Mouse (Mus musculus): ENCODE measurements around the gene Gm13697.
"Not testable (repeated sequence)": the region's sequence is repeated elsewhere in the genome, so short reads cannot be mapped to it uniquely, and the experiment has no call there.

Gene Gm13697

GRCm38 (mm10) chr2:83984443-83984842 is at the start of gene Gm13697:
Gene Gm13697 (plus strand): TSS chr2:83984743.
- DNase-seq, result not testable (repeated sequence)

- DNase-seq, result no peak
These were observed 43.6 kb upstream of the Gm13697 start, which contains the start of gene Zswim2 for GRCm38 (mm10) chr2:83940931-83941361. Gene Zswim2 (minus strand): TSS chr2:83941228.

- DNase-seq, result no peak
These were observed 43.2 kb upstream of the Gm13697 start for GRCm38 (mm10) chr2:83941378-83941777.

- DNase-seq, result no peak
These were observed 42.8 kb upstream of the Gm13697 start for GRCm38 (mm10) chr2:83941792-83942191.

- not testable (repeated sequence) for DNase-seq
These were observed 29.1 kb upstream of the Gm13697 start, which contains the start of gene Gm13698 for GRCm38 (mm10) chr2:83955393-83955792. Gene Gm13698 (plus strand): TSS chr2:83955693.

GRCm38 (mm10) chr2:83961203-83961602 is 23.3 kb upstream of the Gm13697 start, which contains the start of gene Gm13693:
Gene Gm13693 (plus strand): TSS chr2:83961503.
- not testable (repeated sequence) for DNase-seq

GRCm38 (mm10) chr2:83967013-83967412 is 17.5 kb upstream of the Gm13697 start, which contains the start of gene Gm13695:
Gene Gm13695 (plus strand): TSS chr2:83967313.
- DNase-seq, result not testable (repeated sequence)

- not testable (repeated sequence) for DNase-seq
These were observed 11.7 kb upstream of the Gm13697 start, which contains the start of gene Gm13696 for GRCm38 (mm10) chr2:83972823-83973222. Gene Gm13696 (plus strand): TSS chr2:83973123.

GRCm38 (mm10) chr2:83978633-83979032 is 5.9 kb upstream of the Gm13697 start, which contains the start of gene Gm13694:
Gene Gm13694 (plus strand): TSS chr2:83978933.
- DNase-seq, result not testable (repeated sequence)

- not testable (repeated sequence) for DNase-seq
These were observed 5.7 kb downstream of the Gm13697 start, which contains the start of gene Gm13691 for GRCm38 (mm10) chr2:83990253-83990652. Gene Gm13691 (plus strand): TSS chr2:83990553.

GRCm38 (mm10) chr2:83993639-83994255 is 9.2 kb downstream of the Gm13697 start:
- DNase-seq, result peak; percentile 10 to 52

GRCm38 (mm10) chr2:83994526-83994925 is 10.0 kb downstream of the Gm13697 start:
- peak; percentile 5 to 31 for DNase-seq

- no peak for DNase-seq
These were observed 24.4 kb downstream of the Gm13697 start for GRCm38 (mm10) chr2:84008913-84009312.

GRCm38 (mm10) chr2:84009818-84010217 is 25.3 kb downstream of the Gm13697 start:
- no peak for DNase-seq

- no peak for DNase-seq
These were observed 30.0 kb downstream of the Gm13697 start for GRCm38 (mm10) chr2:84014572-84014971.

GRCm38 (mm10) chr2:84016291-84016690 is 31.7 kb downstream of the Gm13697 start:
- DNase-seq, result not testable (repeated sequence)

GRCm38 (mm10) chr2:84018330-84018729 is 33.8 kb downstream of the Gm13697 start:
- no peak for DNase-seq

GRCm38 (mm10) chr2:84019519-84020305 is 35.2 kb downstream of the Gm13697 start:
- peak in 1 of 2 experiments; percentile 19 for DNase-seq

GRCm38 (mm10) chr2:84021930-84022329 is 37.4 kb downstream of the Gm13697 start:
- no peak for DNase-seq

- DNase-seq, result peak; percentile 7 to 21
These were observed 38.4 kb downstream of the Gm13697 start for GRCm38 (mm10) chr2:84022905-84023304.

- no peak for DNase-seq
These were observed 38.8 kb downstream of the Gm13697 start for GRCm38 (mm10) chr2:84023319-84023718.

GRCm38 (mm10) chr2:84025217-84025616 is 40.7 kb downstream of the Gm13697 start:
- no peak for DNase-seq

GRCm38 (mm10) chr2:84032505-84032904 is 48.0 kb downstream of the Gm13697 start:
- no peak for DNase-seq

Data from thymus, adult 18-20 months (tissue).